ENCODE assay signal across 50 mouse cellular contexts in the genomic region with DNA sequence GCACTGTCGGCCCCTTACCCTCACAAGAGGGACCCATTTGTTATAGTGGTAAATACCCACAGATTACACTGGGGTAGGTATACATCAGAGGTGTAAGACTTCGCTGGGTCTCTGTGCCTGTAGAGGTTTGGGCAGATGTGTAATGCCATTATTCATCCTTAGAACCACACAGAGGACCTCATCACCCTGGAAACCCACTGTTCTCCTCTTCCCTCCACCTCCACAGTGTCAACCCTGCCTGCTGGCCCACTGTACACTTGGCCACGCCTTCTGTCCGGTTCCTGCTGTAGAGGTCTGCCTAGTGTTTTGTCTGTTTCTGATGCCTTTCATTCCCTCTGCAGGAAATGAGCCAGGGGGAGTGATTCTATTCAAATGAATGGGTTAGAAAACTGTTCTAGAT. TPM values are rescaled to one million over a fixed set of nuclear protein-coding genes. Genes with fewer than 3 reads are reported as not detected.
"Had no signal": no experiment of that assay in that cellular context is flagged by ENCODE, and none has a peak within 500 bp of the region (broad histone marks: within the 10 kb centered on the region; RNA-seq: fewer than 3 reads in every experiment).

No protein-coding gene starts in this region.

- H3K27me3 ChIP-seq: heart, embryonic 12.5 days; heart, embryonic 13.5 days; heart, embryonic 15.5 days; hindbrain, embryonic 12.5 days; hindbrain, embryonic 13.5 days; hindbrain, embryonic 15.5 days; intestine, embryonic 15.5 days; kidney, embryonic 15.5 days had no signal

- H3K9me3 ChIP-seq: heart, embryonic 12.5 days; heart, embryonic 13.5 days; heart, embryonic 15.5 days; hindbrain, embryonic 10.5 days; hindbrain, embryonic 12.5 days; hindbrain, embryonic 13.5 days; hindbrain, embryonic 15.5 days; intestine, embryonic 15.5 days; kidney, embryonic 15.5 days had no signal

- DNase-seq: heart, postnatal 10 days; heart, postnatal 14 days; heart, postnatal 36 days; heart, postnatal 4 days; kidney, adult 11 months; kidney, adult 18-20 months; kidney, adult 2 months; kidney, adult 8-10 months; kidney, adult 9 months; kidney, postnatal 10 days; kidney, postnatal 14 days; kidney, postnatal 25 days; kidney, postnatal 36 days; kidney, postnatal 4 days; layer of hippocampus, adult 9-11 months; layer of hippocampus, postnatal 36 days had no signal

- H3K27ac ChIP-seq: heart, embryonic 13.5 days; heart, embryonic 15.5 days; hindbrain, embryonic 10.5 days; hindbrain, embryonic 12.5 days; hindbrain, embryonic 13.5 days; hindbrain, embryonic 14.5 days; hindbrain, embryonic 15.5 days; hindbrain, postnatal 0 days; intestine, embryonic 15.5 days; kidney, embryonic 15.5 days; kidney, postnatal 0 days; left cerebral cortex, adult 2 months had no signal

- H3K4me1 ChIP-seq: heart, embryonic 12.5 days; heart, embryonic 13.5 days; heart, embryonic 15.5 days; hindbrain, embryonic 10.5 days; hindbrain, embryonic 12.5 days; hindbrain, embryonic 13.5 days; hindbrain, embryonic 15.5 days; intestine, embryonic 15.5 days; kidney, embryonic 15.5 days had no signal

- H3K4me3 ChIP-seq: heart, embryonic 12.5 days; heart, embryonic 13.5 days; heart, embryonic 15.5 days; hindbrain, embryonic 10.5 days; hindbrain, embryonic 12.5 days; hindbrain, embryonic 13.5 days; hindbrain, embryonic 15.5 days; intestine, embryonic 15.5 days; kidney, embryonic 15.5 days; left cerebral cortex, adult 2 months had no signal

RNA-seq across cellular contexts. Expression of gene Tomm20l, which starts 39.2 kb away (rescaled TPM):
- total RNA-seq: hematopoietic stem cell, adult 5-6 weeks; hindbrain, postnatal 0 days; layer of hippocampus, adult 18-20 months; layer of hippocampus, adult 8-10 months; layer of hippocampus, postnatal 10 days; layer of hippocampus, postnatal 14 days; layer of hippocampus, postnatal 25 days; layer of hippocampus, postnatal 36 days; left cerebral cortex, adult 18-20 months; left cerebral cortex, adult 2 months; left cerebral cortex, adult 8-10 months; left cerebral cortex, postnatal 10 days had no signal
- polyA plus RNA-seq: heart, embryonic 12.5 days; heart, embryonic 14.5 days; heart, embryonic 16.5 days; heart, postnatal 0 days; hindbrain, embryonic 10.5 days; hindbrain, embryonic 11.5 days; hindbrain, embryonic 12.5 days; hindbrain, embryonic 13.5 days; hindbrain, embryonic 14.5 days; hindbrain, embryonic 15.5 days; hindbrain, embryonic 16.5 days; inflammation-experienced regulatory T-cells, adult 6 months; intestine, embryonic 14.5 days; intestine, embryonic 15.5 days; intestine, embryonic 16.5 days; intestine, postnatal 0 days; kidney, adult 2 months; kidney, embryonic 14.5 days; kidney, embryonic 15.5 days; kidney, embryonic 16.5 days; kidney, postnatal 0 days; large intestine, adult 2 months had no signal
